Mouse (Mus musculus) right cerebral cortex, adult 2 months (tissue): Measurements from ENCODE around the gene Sh3tc1.

Experiments
- DNase-seq, 2 experiments: peaks; one replicate each; pipeline ENCODE4 v3.0.0; 2021 to 2022; ENCODE audit warnings: low spot score in 2 of 2

Gene Sh3tc1

GRCm38 (mm10) chr5:35755131-35755733, 15.4 kb upstream of the Sh3tc1 start:
- peak; percentile 69 to 75 for DNase-seq

DNA sequence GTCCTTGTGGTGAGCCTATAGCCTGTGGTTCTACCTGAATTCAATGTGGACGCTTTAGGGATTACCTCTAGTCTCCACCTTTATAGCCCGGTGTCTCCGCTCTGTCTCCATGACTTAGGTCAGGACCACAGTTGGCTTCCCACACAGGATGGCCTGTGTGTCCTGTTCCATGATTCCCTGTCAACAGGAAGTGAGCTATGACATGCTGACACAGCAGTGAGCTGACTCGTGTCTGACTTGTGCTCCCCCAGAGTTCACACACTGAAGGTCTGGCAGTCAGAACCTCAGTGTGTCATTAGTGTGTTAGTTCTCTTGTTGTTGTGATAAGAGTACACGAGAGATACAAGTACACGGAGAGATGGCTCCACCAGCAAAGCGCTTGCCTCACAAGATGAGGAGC, 11.2 kb upstream of the Sh3tc1 start:
- no peak for DNase-seq

- DNase-seq: no peak
Measured at GRCm38 (mm10) chr5:35750026-35750425, 10.2 kb upstream of the Sh3tc1 start.

DNA sequence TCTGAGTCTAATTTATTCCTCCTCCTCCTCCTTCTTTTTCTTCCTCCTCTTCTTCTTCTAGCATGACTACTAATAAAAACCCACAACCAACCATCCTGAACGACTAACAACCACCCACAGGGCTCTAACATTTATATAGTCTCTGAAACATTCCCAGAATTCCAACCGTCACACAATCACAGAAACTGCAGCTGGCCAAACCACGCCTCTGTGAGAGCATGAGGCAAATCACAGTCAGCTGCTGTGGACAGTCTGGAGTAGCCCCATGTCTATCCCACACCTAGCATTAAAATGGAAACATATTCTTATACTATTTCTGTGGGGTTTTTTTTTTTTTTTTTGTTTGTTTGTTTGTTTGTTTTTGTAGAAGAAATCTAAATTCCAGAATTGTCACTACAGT, 9.6 kb upstream of the Sh3tc1 start:
- no peak for DNase-seq

DNA sequence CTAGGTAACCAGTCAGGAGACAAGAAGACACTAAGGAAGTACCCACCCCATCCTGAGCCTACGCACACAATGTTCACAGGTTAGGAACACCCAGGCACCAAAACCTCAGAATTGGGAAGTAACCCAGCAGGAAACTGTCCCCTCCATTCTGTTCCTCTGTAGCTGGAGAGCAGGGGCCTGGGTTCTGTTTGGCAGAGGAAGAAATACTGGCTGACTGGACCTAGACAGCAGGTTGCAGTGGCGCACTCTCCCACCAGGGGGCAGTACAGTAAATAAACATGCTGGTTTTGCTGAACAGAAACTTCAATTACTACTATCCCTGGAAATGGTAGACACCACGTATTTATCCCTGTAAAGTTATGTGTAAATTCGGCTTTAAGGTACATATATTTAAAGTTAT, 7.1 kb upstream of the Sh3tc1 start:
- peak; percentile 84 to 85 for DNase-seq

DNA sequence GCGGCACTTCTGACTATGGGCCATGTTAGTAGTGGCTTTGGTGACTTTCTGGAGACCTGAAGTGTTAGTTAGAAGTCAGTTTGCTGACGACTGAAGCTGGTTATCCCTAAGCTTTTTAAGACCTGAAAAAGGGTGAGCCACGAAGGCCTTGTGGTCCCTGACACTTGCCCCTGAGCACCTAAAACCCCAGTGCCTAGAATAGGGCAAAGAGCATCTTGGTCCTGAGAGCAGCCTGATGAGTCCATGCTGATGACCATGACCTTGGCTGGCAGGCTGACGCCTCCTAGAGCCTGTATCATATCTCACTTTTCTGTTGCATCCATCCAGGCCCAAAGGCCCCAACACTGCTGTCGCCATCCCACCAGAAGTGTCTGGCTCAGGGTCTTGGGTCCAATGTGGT, 5.6 kb upstream of the Sh3tc1 start:
- no peak for DNase-seq

GRCm38 (mm10) chr5:35743990-35744722, 4.4 kb upstream of the Sh3tc1 start:
- peak in 1 of 2 experiments; percentile 47 for DNase-seq

DNA sequence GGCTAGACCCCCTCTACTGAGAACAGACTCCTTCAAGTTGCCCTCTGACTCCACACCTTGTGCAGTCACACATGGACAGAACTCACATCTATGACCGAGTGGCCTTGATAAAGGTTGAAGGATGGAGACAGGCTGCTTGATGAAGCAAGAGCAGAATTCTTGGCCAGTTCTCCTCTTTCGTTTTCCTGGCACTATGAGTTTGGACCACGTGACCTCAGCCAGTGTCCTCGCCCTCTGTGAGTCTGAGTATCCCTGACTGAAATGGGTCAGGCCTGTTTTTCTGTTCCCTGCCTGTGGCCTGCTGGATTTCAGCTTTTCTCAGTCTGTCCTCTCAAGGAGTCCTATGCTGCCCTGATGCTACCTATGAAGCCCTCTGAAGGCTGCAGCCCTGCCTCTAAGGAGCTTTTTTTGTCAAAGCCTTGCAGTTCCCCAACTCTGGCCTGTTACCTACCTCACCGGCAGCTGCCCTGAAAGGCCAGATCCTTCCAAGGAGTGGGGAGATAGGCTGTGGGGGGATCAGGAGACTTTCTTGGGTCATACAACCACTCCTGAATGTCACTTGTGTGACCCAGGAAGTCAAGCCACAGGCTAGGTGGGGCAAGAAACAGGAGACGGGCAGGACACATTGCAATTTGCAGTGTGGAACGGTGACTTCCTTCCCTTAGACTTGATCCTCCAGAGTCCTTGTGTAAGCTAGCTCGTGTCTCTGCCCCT, 3.6 kb upstream of the Sh3tc1 start:
- DNase-seq: no peak

GRCm38 (mm10) chr5:35741225-35741820, 1.5 kb upstream of the Sh3tc1 start:
- no peak for DNase-seq

GRCm38 (mm10) chr5:35740716-35741115, 929 bp upstream of the Sh3tc1 start:
- DNase-seq: no peak

GRCm38 (mm10) chr5:35739005-35739404, 782 bp downstream of the Sh3tc1 start:
- DNase-seq: no peak

DNA sequence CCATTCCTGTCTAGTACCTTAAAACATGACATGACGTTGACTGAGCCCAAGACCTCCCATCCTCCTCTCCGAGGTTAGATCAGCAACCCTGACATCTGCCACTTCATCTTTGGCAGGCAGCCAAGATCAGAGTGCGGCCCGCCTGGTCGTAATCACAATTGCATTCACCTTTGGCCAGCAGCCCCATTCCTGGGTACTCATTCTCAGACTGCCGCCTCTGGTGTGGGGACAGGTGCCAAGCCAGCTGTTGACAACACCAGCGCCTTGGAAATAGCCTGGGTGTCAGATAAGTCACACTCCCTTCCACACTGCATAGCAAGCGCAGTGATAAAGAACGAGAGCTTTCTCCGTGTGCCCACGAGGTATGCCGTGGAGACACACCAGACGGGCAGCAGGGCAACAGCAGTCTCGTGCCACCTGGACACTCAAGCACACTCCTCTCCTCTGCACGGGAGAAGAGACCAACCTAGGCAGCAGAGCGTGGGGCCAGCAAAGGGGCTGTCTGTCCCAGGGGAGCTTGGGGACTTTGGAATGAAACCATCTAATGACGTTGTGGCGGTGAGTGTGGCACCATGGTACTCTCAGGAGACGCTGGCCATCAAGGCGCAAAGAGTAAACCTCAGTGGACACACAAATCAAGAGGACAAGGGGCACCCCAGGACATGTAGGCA, 2.4 kb downstream of the Sh3tc1 start:
- DNase-seq: no peak

- no peak for DNase-seq
Measured at GRCm38 (mm10) chr5:35733523-35733922, 6.3 kb downstream of the Sh3tc1 start.

DNA sequence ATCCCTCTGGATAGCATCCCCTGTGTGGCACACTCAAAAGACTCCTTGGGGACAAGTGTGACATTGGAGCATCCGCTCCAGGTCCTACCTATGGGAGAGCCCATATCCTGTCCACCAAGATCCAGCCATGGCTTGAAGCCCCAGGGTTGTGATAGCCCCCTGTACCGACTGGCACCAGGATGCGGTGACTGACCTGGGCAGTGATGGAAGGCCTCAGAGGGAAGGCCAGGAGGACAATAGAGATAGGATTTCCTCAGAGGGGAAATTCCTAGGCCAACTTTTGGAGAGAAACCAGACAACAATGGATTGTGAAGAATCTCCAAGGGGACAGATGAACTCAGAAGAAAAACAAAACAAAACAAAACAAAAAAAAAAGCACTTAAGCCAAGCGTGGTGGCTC, 8.8 kb downstream of the Sh3tc1 start:
- DNase-seq: no peak

GRCm38 (mm10) chr5:35730552-35730951, 9.2 kb downstream of the Sh3tc1 start:
- no peak for DNase-seq

GRCm38 (mm10) chr5:35729844-35730243, 9.9 kb downstream of the Sh3tc1 start:
- no peak for DNase-seq

DNA sequence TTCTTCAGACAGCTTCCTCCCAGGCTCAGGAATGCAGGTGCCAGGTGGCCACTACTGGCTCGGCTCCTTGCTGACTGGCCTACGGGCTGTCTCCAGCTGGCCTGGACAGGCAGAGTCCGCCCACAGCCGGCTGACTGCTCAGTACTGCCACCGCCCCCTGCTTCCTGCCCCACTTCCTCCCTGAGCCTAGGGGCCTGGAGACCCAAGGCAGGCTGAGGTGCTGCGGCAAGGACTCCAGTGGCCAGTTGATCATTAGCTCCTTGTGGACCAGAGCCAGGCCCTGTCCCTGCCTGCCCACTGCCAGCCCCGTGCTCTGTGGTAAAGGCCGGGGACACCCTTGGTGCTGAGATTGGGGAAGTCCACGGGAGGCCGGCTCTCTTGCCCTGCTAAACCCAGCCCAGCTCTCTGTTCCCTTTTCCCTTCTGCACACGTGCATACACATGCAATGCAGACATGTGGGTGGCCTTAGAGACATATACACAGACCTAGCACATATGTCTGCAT, 10.8 kb downstream of the Sh3tc1 start:
- peak; percentile 51 to 63 for DNase-seq

DNA sequence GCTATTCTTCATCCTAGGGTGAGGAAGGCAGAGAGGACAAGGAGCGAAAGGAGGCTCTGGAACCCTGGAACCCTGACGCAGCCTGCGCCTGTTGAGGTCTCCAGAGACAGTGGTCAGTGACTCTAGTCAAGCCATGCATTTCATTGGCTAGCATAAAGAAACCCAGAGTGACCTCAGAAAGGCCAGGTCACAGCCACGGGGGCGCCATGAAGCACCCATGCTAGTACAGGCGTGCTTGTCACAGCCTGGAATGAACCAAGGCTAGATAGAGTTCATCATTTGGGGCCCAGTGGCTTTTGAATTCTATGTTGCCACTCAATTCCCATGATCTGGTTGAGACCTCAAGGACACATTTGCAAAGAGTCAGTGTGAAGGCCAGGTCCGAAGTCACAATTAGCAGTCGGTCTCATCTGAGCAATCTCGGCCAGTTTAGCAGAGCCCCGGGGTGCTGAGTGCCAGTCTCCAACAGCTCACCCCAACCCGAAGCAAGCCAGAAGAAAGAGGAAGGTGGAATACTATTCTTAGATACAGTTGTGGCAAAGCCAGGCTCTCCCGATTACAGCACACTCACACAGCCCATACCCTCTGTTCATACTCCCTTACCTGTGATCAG, 11.3 kb downstream of the Sh3tc1 start:
- DNase-seq: no peak

- DNase-seq: no peak
Measured at GRCm38 (mm10) chr5:35727447-35727846, 12.3 kb downstream of the Sh3tc1 start.

- no peak for DNase-seq
Measured at GRCm38 (mm10) chr5:35725840-35726239, 13.9 kb downstream of the Sh3tc1 start.

DNA sequence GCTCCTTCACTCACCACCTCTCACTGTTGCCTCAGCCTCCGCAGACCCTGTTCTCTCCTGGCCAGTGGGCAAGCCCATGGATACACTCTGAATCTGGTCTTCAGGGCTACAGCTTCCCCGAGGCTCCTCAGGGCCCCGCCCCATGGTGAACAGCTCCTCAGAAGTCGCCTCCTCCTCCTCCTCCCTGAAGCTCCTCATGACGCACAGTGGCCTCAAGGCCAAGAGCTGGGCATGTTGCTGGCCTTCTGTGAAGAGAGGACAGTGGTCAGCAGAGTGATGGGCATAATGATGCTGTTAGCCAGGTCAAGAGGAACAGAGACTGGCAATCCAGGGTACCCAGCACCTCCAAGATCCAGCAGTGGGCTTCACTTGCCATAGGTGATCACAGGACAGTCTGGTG, 15.9 kb downstream of the Sh3tc1 start:
- no peak for DNase-seq
